Mouse (Mus musculus): Measurements from ENCODE around the gene Dynll2. TPM values are rescaled to one million over a fixed set of nuclear protein-coding genes. Genes with fewer than 3 reads are reported as not detected.

Gene Dynll2
- polyA plus RNA-seq, 1 experiment: 497 TPM

- 15% methylated on average over 2 of the region's 2 CpGs for WGBS
- no peaks in the 10 kb centered on the region for H3K27me3 ChIP-seq (ENCODE audit: control insufficient read depth, insufficient read depth, low read length)
- H3K4me3 ChIP-seq (replicated peaks; ENCODE audit: insufficient read depth, low read depth, low read length): no peak overlapping the region
- no peak for DNase-seq
- TF ChIP-seq POLR2A (IDR thresholded peaks at IDR 0.05; ENCODE audit: borderline replicate concordance, insufficient read depth, low read length): no peak
- no peaks in the 10 kb centered on the region for H3K4me1 ChIP-seq (ENCODE audit: control insufficient read depth, insufficient read depth, low read length)
- no peak overlapping the region for H3K27ac ChIP-seq (ENCODE audit: insufficient read depth, low read length)
Measured at GRCm38 (mm10) chr11:87933731-87934130, 53.6 kb downstream of the Dynll2 start.

GRCm38 (mm10) chr11:87930348-87930747 is 57.0 kb downstream of the Dynll2 start:
- TF ChIP-seq CTCF (IDR thresholded peaks at IDR 0.05; ENCODE audit: borderline replicate concordance, insufficient read depth, low read depth, low read length) (no peak), POLR2A (IDR thresholded peaks at IDR 0.05; ENCODE audit: borderline replicate concordance, insufficient read depth, low read length) (no peak)
- Histone ChIP-seq H3K4me3 (replicated peaks; ENCODE audit: insufficient read depth, low read depth, low read length) (no peak overlapping the region), H3K4me1 (ENCODE audit: control insufficient read depth, insufficient read depth, low read length) (no peaks in the 10 kb centered on the region), H3K27me3 (ENCODE audit: control insufficient read depth, insufficient read depth, low read length) (no peaks in the 10 kb centered on the region), H3K27ac (ENCODE audit: insufficient read depth, low read length) (no peak overlapping the region)
- WGBS: 95% methylated on average over 2 of the region's 2 CpGs
- no peak for DNase-seq

Other genes starting within 250 kb of the Dynll2 start
- 155 and 158 TPM in 2 replicates for gene Supt4a, start 250.0 kb downstream of the Dynll2 start, polyA plus RNA-seq (2012; rRNA removed)
- 198 TPM in 2 replicates for gene Tspoap1, start 227.0 kb downstream of the Dynll2 start, polyA plus RNA-seq (2012; rRNA removed)
- gene Mpo, start 194.0 kb downstream of the Dynll2 start, polyA plus RNA-seq (2012; rRNA removed): 0.08 and 0.11 TPM in 2 replicates
- 4.5 and 6.5 TPM in 2 replicates for gene Lpo, start 159.2 kb downstream of the Dynll2 start, polyA plus RNA-seq (2012; rRNA removed)
- 11.7 and 11.8 TPM in 2 replicates for gene Mks1, start 134.3 kb downstream of the Dynll2 start, polyA plus RNA-seq (2012; rRNA removed)
- gene Epx, start 112.0 kb downstream of the Dynll2 start, polyA plus RNA-seq (2012; rRNA removed): 1.4 and 3.0 TPM in 2 replicates
- not detected in 2 replicates for gene Olfr462, start 95.3 kb downstream of the Dynll2 start, polyA plus RNA-seq (2012; rRNA removed)
- gene Olfr463, start 90.1 kb downstream of the Dynll2 start, polyA plus RNA-seq (2012; rRNA removed): not detected in 2 replicates
- not detected in 2 replicates for gene Olfr464, start 66.6 kb downstream of the Dynll2 start, polyA plus RNA-seq (2012; rRNA removed)
- 350 and 367 TPM in 2 replicates for gene Srsf1, start 59.8 kb upstream of the Dynll2 start, polyA plus RNA-seq (2012; rRNA removed)
- 29.6 and 30.2 TPM in 2 replicates for gene Vezf1, start 80.7 kb upstream of the Dynll2 start, polyA plus RNA-seq (2012; rRNA removed)
- 41.6 and 42.0 TPM in 2 replicates for gene Cuedc1, start 110.5 kb upstream of the Dynll2 start, polyA plus RNA-seq (2012; rRNA removed)
- gene Mrps23, start 216.9 kb upstream of the Dynll2 start, polyA plus RNA-seq (2012; rRNA removed): 90.0 and 90.4 TPM in 2 replicates

Data from cerebellum, adult 2 months (tissue).